Mouse (Mus musculus) cerebellum, adult (tissue): ENCODE data around the gene Tatdn2.
"Not testable (repeated sequence)": the region's sequence is repeated elsewhere in the genome, so short reads cannot be mapped to it uniquely, and the experiment has no call there.

Source experiments
- ATAC-seq: cut with Nextera tagmentation; 2 replicates; pipeline ENCODE4 v1.9.2; 2017; ENCODE audit warnings: mild to moderate bottlenecking, moderate library complexity, mixed read lengths; ENCODE audit not compliant: insufficient number of reproducible peaks, low FRiP score, low TSS enrichment

Gene Tatdn2

DNA sequence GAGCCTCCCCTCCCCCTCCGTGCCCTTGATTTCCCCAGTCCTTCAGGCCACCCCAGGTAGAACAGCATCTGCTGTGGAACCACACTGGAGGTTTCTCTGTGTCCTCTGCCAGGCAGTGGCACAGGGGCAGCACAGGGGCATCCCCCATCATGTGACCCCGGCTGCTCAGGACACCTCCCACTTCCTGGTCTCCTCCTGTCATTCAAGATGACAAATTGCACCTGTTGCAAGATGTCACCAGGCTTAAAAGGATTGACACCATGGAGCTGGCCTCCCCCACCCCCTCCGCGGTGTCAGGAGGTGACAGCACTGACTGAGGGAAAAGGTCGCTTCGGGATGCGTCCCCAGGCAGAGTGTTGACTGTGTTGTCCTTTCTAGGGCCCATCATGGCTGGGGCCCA, 27.0 kb upstream of the Tatdn2 start:
- ATAC-seq: no peak

DNA sequence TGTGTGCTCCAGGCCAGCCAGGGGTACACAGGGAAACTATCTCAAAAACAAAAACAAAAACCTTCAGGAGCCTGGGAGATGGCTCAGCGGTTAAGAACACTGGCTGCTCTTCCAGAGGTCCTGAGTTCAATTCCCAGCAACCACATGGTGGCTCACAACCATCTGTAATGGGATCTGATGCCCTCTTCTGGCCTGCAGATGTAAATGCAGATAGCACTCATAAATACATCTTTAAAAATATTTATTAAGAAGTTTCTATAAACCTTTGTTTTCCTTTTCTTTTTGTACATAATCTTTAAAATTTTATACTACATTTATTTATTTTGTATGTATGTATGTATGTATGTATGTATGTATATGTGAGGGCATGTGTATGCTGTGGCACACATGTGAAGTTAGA, 24.8 kb upstream of the Tatdn2 start:
- not testable (repeated sequence) for ATAC-seq

DNA sequence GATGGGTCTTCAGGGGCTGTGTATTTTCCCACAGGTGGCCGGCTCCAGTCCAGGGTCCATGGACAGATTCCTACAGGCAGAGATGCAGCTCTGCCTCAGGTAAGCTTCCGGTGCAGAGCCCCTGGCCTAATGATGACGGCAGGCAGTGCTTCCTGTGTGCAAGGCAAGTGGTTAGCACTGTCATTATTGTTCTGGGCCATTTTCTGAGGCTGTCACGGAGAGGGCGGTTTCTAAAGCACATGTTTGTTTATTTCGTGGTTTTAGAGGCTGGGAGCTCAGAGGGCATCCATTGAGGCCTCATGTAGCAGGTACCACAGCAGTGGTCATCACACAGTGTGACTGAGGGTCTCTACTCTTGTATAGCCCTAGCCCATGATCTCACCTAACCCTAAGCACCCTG, 23.9 kb upstream of the Tatdn2 start:
- ATAC-seq: no peak

DNA sequence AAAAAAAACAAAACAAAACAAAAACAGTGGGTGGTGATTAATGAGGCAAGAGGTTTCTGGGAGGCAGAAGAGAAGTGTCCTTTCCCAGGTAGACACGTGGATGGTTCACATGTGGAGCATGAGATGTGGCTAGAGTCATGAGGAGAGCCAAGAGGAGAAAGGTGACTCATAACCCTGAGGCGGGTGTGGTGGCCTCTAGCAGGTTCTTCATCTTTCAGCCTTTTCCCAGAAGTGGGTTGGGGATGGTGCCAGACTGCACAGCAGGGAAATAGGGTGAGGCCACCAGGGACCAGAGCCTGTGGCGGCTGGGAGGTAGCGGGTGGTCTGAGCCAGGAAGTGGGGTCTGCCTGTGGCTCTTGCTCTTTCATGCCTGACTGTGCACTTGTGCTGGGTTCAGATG, 21.6 kb upstream of the Tatdn2 start:
- ATAC-seq: no peak

DNA sequence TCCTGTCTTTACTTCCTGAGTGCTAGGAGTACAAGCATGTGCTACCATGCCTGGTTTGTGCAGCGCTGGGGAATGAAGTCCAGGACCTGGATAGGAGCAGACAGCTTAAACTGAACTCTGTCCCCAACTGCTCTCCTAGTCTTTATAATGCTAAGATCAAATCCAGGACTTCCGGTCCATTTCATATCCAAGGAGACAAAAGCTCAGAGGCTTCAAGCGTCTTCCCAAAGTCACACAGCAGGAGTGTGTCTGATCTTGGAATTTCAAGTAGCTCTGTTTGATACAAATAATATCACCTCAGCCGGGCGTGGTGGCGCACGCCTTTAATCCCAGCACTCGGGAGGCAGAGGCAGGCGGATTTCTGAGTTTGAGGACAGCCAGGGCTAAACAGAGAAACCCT, 20.9 kb upstream of the Tatdn2 start:
- no peak for ATAC-seq

DNA sequence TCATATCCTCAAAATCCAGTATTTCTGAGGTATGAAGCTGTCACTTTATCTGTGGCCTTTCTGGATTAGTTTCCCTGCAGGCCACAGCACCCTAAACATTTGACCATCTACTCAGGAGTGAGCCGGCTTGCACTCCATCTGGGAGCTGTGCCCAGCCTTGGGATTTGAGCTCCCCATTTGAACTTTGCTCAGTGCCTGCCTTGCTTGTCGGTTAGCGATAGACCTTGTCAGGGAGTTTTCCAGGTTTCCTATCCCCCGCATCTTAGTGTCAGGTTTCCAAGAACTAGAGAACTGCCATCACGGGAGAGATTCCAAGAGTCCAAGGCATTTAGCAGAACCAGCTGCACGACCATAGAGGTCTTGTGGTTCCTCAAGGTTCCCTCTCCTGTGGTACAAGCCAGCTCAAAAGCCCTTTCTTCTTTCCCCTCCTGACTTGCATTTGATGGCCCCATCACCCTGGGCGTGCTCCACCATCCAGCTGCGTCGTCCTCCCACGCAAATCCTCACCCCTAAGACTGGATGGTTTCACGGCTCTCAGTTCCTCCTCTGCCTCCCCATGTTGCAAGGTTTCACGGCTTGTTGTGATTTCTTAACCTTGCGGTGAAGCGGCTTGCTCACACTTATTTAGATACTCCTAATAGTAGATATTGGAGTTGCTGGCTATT, 19.6 kb upstream of the Tatdn2 start:
- ATAC-seq: no peak

DNA sequence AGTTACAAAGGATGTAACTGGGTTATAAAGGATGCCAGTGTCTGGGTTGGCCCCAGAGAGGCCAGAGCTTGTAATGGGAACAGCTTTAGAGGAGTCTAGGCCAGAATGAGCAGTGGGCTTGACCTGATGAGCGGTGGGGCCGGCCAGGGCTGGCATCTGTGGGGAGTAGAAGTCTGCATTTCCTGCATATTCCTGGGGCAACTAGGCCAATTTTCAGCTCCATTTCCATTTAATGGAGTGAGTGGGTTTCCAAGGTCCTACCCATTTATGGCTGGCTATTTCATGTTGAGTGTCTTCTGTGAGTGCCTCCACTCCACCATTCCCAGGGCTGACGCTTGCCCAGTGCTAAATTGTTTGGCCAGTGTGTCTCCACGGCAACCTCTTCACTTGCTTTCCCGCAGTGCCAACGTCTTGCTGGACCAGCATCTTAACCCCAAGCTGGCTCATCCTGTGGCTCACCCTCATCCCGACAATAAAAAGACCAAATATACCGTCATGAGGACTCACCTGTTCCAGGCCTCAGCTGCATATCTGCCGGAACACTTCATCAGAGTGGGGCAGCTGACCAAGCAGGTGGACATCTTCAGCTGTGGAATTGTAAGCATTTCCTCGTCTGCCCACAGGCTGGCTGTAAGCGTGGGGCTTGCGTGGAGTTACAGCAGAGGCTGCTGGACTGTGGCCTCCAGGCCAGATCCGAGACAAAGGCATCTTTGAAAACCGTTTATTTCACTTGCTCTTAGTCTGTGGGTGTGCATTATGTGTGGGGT, 18.4 kb upstream of the Tatdn2 start:
- no peak for ATAC-seq

DNA sequence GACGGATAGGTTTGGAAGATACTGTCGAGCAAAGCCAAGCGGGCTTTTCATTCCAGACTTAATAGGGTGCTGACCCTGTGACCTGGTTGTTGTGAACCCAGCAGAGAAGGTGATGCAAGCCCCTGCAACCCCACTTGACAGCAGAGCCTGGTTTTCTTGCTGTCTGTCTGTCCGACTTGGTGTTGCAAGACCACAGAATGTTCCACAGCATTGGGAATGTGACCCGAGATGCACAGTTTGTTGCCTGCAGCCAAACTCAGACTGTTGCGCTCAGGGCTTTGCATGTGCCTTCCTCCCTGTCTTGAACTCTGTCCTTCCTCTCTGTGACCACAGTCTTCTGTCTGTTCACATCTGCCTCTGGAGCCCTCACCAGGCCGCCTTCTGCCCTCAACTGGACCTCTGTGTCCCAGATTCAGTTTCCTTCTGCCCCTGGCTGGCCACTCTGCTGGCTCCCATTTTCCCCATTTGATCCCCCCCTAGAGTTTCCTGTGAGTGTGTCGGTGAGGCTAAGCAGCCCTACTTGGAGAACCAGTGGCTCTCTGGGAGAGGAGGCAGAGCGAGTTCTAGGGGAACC, 16.8 kb upstream of the Tatdn2 start:
- no peak for ATAC-seq

DNA sequence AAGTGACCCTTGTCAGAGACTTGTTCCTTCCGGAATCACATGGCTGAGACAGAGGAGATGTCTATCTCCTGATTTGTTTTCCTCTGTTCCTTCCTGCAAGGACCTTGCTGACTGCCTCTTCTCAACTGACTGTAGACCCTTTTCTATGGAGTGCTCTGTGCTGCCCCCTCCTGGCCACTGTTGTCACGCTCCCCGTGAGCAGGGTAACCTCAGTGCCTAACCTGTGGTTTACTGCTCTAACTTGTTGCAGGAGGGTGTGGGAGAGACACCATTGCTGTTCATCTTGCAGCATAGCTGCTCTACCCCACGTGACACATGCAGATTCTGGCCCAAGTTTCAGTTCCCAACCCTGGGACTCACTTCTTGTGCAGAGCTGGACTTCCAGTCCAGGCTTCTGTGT, 15.6 kb upstream of the Tatdn2 start:
- ATAC-seq: peak; percentile 64

DNA sequence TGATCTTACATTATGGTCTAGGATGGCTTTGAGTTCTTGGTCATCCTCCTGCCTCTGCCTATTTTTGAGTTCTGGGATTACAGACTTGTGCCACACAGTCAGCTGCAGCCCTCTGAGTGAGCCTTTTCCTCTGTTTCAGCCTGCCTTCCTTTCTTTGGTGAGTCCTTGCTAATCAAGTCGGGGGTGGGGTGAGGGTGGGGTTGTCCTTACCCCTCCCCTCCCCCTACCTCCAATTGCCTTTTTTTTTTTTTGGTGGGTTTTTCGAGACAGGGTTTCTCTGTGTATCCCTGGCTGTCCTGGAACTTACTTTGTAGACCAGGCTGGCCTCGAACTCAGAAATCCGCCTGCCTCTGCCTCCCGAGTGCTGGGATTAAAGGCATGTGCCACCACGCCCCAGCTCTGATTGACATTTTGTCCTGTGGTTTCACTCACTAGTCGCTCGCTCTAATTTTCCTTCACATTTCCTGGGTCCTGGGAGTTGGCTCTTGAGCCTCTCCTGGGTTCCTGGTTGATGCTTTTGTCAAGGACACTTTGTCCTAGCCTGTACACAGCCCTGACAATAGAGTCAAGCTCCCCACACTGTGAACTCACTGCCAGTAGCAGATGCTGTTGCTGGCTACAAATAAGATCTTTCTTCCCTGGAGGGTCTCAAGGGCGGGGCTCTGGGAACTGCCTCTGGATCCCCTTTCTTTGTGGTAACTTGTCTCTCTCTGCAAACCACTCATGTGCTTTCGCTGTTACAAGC, 13.6 kb upstream of the Tatdn2 start:
- ATAC-seq: no peak

DNA sequence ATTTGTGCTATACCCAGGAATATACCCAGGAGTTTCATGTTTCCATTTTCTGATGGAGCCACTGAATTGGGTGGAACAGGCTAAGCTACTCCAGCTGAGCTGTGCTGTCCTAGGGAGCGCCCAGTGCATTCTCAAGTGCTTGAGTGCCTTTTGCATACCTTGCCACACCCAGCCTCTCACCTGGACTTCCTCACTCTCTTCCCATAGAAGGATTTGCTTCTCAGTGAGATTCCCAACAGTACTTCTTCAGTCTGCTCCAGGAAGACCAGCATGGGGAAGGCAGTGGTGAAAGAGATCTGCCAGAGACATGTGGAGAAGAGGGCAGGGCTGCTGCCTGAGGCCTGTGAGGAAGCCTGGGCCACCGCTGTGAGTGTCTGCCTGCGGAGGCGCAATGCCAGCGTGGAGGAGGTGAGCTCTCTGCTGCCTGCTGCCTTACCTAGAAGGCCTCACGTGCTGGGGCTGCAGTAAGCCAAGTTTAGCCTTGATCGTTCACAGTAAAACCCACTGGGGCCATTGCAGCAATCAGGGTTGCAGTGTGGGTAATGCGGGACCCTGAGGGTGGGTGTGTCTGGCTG, 10.2 kb upstream of the Tatdn2 start:
- no peak for ATAC-seq

DNA sequence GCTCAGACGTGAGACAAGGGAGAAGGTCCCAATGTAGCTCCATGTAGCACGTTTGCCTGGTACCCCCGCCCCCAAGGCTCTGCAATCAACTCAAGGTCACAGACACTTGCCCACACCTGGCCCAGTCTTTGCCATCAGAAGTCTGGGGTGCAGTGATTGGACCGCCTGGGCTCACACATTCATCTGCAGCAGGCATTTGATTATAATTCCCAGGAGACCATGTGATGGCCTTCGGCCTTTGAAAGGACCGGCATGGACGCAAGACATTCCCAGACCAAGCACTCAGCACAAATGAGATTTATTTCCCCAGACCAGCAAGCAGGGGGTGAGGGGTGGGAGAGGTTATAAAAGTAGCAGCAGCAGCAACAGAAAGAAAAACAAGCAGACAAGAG, 6.8 kb upstream of the Tatdn2 start:
- no peak for ATAC-seq

DNA sequence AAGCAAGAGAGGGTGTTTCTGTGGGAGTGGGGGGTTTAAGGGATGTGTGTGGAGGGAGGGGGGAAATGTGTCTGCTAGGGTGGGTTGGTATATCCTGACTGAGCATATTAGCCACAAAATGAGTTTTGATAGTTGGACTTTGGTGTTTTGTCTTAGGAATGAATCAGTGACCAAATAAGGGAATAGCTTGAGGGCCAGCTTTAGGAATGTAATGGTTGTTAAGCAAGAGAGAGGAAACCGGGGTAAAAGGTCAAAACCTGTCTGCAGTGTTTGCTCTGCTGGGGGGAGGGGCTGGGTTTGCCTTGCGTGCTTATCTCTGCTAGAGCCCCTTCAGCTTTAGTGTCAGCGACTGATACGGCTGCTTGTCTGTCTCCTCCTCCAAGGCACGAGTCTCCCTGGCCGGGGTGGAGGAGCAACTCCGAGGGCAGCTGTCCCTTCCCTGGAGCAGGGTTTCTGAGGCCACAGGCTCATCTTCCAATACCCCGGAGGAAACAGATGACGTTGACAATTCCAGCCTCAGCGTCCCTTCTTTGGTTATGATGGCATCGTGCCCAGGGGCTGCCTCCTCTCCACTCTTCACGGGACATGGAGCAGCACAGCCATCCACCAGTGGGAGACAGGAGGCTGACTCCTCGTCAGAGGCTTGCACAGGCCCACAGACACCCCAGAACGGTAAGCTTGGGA, 6.3 kb upstream of the Tatdn2 start:
- ATAC-seq: no peak

DNA sequence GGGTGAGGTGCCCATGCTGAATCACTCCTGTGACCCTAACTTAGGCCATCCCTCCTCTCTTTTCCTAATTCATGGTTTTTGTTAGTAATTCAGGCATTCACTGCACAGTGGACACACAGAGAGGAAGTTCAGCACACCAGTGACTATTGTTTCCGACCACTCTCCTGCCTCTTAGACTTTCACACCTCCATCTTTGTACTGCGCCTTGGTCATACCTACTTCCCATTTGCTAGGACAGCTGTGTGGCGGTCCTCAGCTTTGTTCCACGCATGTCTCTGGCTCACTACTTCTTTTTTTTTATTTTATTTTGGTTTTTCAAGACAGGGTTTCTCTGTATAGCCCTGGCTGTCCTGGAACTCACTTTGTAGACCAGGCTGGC, 5.8 kb upstream of the Tatdn2 start:
- ATAC-seq: no peak

DNA sequence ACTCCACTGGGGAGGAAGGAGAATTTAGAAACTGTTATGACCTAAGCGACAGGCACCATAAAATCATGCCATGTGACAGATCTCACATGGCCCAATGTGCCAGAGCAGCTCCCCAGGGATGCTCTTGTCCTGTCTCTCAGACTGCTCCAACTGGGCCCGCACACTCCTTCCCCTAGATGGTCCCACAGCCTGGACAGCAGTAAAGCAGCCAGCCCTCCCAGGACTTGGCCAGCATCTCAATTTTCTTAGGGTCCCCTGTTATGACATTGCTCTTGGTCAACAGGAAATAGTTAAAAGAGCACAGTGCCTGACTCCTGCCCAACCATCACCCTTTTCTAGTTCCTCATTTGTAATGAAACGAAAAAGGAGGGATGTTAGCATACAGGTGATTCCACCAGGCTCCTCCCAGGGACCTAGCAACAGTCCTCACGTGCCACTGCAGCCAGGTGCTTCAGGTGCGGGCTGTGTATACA, 4.2 kb upstream of the Tatdn2 start:
- no peak for ATAC-seq

DNA sequence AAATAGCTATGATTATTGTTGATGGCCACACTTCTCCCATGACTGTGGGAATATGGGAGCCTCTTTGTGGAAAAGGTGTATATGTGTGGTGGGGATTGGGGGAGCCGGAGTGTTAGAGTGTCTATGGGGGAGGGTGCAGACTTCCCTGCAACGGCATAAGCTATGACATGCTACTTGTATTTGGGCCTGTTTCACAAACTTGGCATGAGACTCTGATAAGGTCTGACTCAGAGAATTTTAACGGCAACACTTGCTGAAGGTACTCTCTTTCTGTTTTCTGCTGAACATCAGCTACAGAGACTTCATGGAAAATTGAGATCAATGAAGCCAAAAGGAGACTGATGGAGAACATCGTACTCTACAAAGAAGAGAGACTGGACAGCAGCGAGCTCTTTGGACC, 3.5 kb upstream of the Tatdn2 start:
- ATAC-seq: no peak

DNA sequence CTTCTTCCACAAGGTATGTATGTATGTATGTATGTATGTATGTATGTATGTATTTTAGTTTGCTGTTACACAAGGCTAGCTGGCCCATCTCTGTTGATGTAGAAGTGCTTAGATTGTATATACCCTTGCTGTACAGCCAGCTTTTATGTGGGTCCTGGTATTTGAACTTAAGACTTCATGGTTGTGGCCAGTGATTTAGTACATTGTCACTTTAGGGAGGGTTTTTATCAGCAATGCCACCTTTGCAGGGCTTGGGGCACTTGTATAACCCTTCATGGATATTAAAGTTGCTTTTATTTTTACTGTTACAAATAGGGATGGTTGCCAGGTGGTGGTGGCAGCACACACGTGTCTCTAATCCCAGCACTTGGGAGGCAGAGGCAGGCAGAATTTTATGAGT, 1.6 kb upstream of the Tatdn2 start:
- ATAC-seq: no peak

DNA sequence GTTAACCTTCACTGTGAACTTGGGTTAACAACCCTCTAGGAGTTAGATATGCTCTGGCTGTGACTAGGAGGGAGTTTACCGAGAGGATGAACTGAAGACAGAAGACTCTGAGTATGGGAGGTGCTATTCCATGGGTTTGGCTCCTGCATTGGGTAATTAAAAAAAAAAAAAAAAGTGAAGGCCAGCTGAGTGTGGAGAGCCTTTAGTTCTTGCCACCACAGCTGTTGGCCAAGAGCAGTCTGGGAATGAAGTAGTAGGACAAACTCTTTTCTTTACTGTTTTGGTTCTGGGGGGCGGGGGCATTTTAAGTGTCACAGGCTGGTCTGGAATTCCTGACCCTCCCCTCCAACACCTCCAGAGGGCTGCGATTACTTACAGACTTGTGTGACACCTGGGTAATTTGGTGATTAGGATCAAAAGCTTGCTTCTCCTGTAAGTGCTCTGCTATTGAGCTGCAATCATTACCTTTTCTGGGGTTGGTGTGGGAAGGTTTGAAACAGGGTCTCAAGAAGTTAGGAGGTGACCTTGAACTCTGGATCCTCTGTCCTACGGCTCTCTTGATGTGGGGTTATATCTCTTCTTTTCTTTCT, 989 bp upstream of the Tatdn2 start:
- ATAC-seq: no peak

DNA sequence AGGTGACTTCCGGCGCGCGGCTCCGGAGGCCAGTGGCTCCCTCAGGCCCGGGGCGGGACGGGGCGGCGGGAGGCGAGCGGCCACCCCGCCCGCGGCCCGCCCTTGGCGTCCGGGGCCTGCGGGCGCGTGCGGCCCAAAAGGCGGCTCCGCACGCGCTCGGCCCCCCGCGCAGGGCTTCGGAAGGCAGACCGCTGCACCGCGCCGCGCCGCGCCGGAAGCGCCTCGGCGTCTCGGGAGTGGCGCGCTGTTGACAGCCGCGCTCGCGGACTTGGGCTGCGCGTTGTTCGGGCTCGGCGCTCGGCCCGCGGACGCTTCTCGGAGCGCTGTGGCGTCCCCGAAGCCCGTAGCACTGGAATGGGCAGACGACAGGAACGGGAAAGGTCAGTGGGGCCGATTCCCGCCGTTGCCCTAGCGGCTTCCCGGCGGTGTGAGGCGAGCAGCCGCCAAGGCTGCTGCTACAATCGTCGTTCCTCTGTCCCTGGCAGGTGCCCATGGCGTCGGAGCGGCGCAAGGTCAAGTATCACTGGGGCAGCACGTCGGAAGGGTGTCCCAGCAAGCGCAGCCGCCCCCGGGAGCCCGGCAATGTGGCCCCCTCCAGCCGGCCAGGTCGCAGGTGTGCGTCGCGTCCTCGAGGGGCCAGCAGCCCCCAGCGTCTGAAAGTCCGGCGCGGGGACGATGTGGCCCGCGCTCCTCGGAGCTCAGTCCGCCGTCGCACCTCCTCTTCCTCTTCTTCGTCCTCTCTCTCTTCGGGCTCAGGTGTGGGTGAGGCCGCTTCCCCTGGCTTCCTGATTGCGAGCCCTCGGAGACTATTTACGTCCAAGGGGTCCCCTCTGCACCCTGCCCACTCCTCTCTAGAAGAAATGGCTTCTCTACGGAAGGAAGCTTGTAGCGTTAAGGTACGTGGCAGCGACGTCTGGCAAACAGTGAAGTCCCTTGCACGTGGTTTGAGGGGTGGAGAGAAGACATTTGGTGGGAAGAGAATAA, 664 bp downstream of the Tatdn2 start:
- ATAC-seq: peak; percentile 38; the same call in 1 of the 2 replicates
